Mouse (Mus musculus): ENCODE measurements around the gene Rsph14. TPM values are rescaled to one million over a fixed set of nuclear protein-coding genes. Genes with fewer than 3 reads are reported as not detected.

Gene Rsph14
- polyA plus RNA-seq, 1 experiment from 2014 or later: not detected

GRCm38 (mm10) chr10:75015465-75015864 lies 16.9 kb downstream of the Rsph14 start:
- peaks cover 13% of the 10 kb centered on the region for H3K4me1 ChIP-seq
- no peak for DNase-seq (ENCODE audit: low spot score)
- no peak overlapping the region for H3K27ac ChIP-seq (replicated peaks)
- whole genome bisulfite sequencing: 78% methylated on average over 14 of the region's 14 CpGs
- no peaks in the 10 kb centered on the region for H3K9me3 ChIP-seq (replicated peaks)
- peaks cover 6% of the 10 kb centered on the region; the same call in 1 of the 2 replicates for H3K36me3 ChIP-seq
- H3K27me3 ChIP-seq (ENCODE audit: low read depth, poor library complexity, severe bottlenecking): no peaks in the 10 kb centered on the region
- H3K4me3 ChIP-seq: no peak overlapping the region

- WGBS: 90% methylated on average over 15 of the region's 15 CpGs
- no peak overlapping the region for H3K4me3 ChIP-seq
- H3K27ac ChIP-seq (replicated peaks): no peak overlapping the region
- peaks cover 6% of the 10 kb centered on the region; the same call in 1 of the 2 replicates for H3K36me3 ChIP-seq
- 0 out of 2 replicates have a peak, but pooled peaks cover 5% of the 10 kb centered on the region for H3K27me3 ChIP-seq (ENCODE audit: low read depth, poor library complexity, severe bottlenecking)
- H3K9me3 ChIP-seq (replicated peaks): no peaks in the 10 kb centered on the region
- DNase-seq (ENCODE audit: low spot score): no peak
- H3K4me1 ChIP-seq: peaks cover 28% of the 10 kb centered on the region
Measured at GRCm38 (mm10) chr10:75010704-75011103, 21.7 kb downstream of the Rsph14 start.

- no peaks in the 10 kb centered on the region for H3K36me3 ChIP-seq
- no peak overlapping the region for H3K4me3 ChIP-seq
- peaks cover 25% of the 10 kb centered on the region for H3K4me1 ChIP-seq
- peak overlapping the region; percentile 49 for H3K27ac ChIP-seq (replicated peaks)
- no peak for DNase-seq (ENCODE audit: low spot score)
- 59% methylated on average over 8 of the region's 8 CpGs for WGBS
- 0 out of 2 replicates have a peak, but pooled peaks cover 5% of the 10 kb centered on the region for H3K27me3 ChIP-seq (ENCODE audit: low read depth, poor library complexity, severe bottlenecking)
- H3K9me3 ChIP-seq (replicated peaks): no peaks in the 10 kb centered on the region
Measured at GRCm38 (mm10) chr10:75006889-75007662, 25.3 kb downstream of the Rsph14 start.

- Histone ChIP-seq H3K4me3 (no peak overlapping the region), H3K9me3 (replicated peaks) (no peaks in the 10 kb centered on the region), H3K27me3 (ENCODE audit: low read depth, poor library complexity, severe bottlenecking) (0 out of 2 replicates have a peak, but pooled peaks cover 5% of the 10 kb centered on the region), H3K27ac (replicated peaks) (no peak overlapping the region; the same call in 1 of the 2 replicates), H3K36me3 (no peaks in the 10 kb centered on the region), H3K4me1 (peaks cover 42% of the 10 kb centered on the region)
- DNase-seq (ENCODE audit: low spot score): no peak
- 81% methylated on average over 3 of the region's 3 CpGs for WGBS
Measured at GRCm38 (mm10) chr10:75004067-75004466, 28.3 kb downstream of the Rsph14 start.

GRCm38 (mm10) chr10:75001391-75001790 lies 31.0 kb downstream of the Rsph14 start:
- Histone ChIP-seq H3K4me3 (no peak overlapping the region), H3K9me3 (replicated peaks) (no peaks in the 10 kb centered on the region), H3K27ac (replicated peaks) (no peak overlapping the region), H3K27me3 (ENCODE audit: low read depth, poor library complexity, severe bottlenecking) (no peaks in the 10 kb centered on the region), H3K4me1 (peaks cover 29% of the 10 kb centered on the region), H3K36me3 (no peaks in the 10 kb centered on the region)
- 90% methylated on average over 8 of the region's 8 CpGs for WGBS
- no peak for DNase-seq (ENCODE audit: low spot score)

- H3K4me1 ChIP-seq: peaks cover 50% of the 10 kb centered on the region
- H3K27me3 ChIP-seq (ENCODE audit: low read depth, poor library complexity, severe bottlenecking): peaks cover 33% of the 10 kb centered on the region
- H3K9me3 ChIP-seq (replicated peaks): peaks cover 3% of the 10 kb centered on the region; the same call in 1 of the 2 replicates
- peaks cover 19% of the 10 kb centered on the region for H3K36me3 ChIP-seq
- peak overlapping the region; percentile 79 for H3K27ac ChIP-seq (replicated peaks)
- H3K4me3 ChIP-seq: peak overlapping the region; percentile 48
- 2% methylated on average over 17 of the region's 17 CpGs for WGBS
- DNase-seq (ENCODE audit: low spot score): peak; percentile 61
Measured at GRCm38 (mm10) chr10:74995377-74995776, 37.0 kb downstream of the Rsph14 start.

- WGBS: 11% methylated on average over 5 of the region's 5 CpGs
- Histone ChIP-seq H3K36me3 (peaks cover 19% of the 10 kb centered on the region), H3K27ac (replicated peaks) (peak overlapping the region; percentile 79), H3K4me1 (peaks cover 50% of the 10 kb centered on the region), H3K27me3 (ENCODE audit: low read depth, poor library complexity, severe bottlenecking) (peaks cover 33% of the 10 kb centered on the region), H3K9me3 (replicated peaks) (peaks cover 3% of the 10 kb centered on the region; the same call in 1 of the 2 replicates), H3K4me3 (peak overlapping the region; percentile 48)
- DNase-seq (ENCODE audit: low spot score): no peak
Measured at GRCm38 (mm10) chr10:74994863-74995262, 37.5 kb downstream of the Rsph14 start.

- H3K36me3 ChIP-seq: peaks cover 19% of the 10 kb centered on the region
- H3K27ac ChIP-seq (replicated peaks): peak overlapping the region; percentile 46
- peak overlapping the region; percentile 18 for H3K4me3 ChIP-seq
- H3K4me1 ChIP-seq: peaks cover 32% of the 10 kb centered on the region
- WGBS: 42% methylated on average over 26 of the region's 26 CpGs
- DNase-seq (ENCODE audit: low spot score): no peak
- peaks cover 33% of the 10 kb centered on the region for H3K27me3 ChIP-seq (ENCODE audit: low read depth, poor library complexity, severe bottlenecking)
- peaks cover 3% of the 10 kb centered on the region; the same call in 1 of the 2 replicates for H3K9me3 ChIP-seq (replicated peaks)
Measured at GRCm38 (mm10) chr10:74990584-74991322, 41.6 kb downstream of the Rsph14 start.

- Histone ChIP-seq H3K9me3 (replicated peaks) (peaks cover 3% of the 10 kb centered on the region; the same call in 1 of the 2 replicates), H3K27ac (replicated peaks) (peak overlapping the region; percentile 46; the same call in 1 of the 2 replicates), H3K4me3 (no peak overlapping the region), H3K36me3 (peaks cover 19% of the 10 kb centered on the region), H3K27me3 (ENCODE audit: low read depth, poor library complexity, severe bottlenecking) (peaks cover 28% of the 10 kb centered on the region), H3K4me1 (peaks cover 23% of the 10 kb centered on the region)
- DNase-seq (ENCODE audit: low spot score): no peak
- 86% methylated on average over 4 of the region's 4 CpGs for WGBS
Measured at GRCm38 (mm10) chr10:74989814-74990213, 42.6 kb downstream of the Rsph14 start.

- H3K27me3 ChIP-seq (ENCODE audit: low read depth, poor library complexity, severe bottlenecking): peaks cover 13% of the 10 kb centered on the region; the same call in 1 of the 2 replicates
- H3K27ac ChIP-seq (replicated peaks): no peak overlapping the region
- peaks cover 19% of the 10 kb centered on the region for H3K36me3 ChIP-seq
- H3K9me3 ChIP-seq (replicated peaks): peaks cover 3% of the 10 kb centered on the region; the same call in 1 of the 2 replicates
- no peak overlapping the region for H3K4me3 ChIP-seq
- WGBS: 82% methylated on average over 14 of the region's 14 CpGs
- H3K4me1 ChIP-seq: peaks cover 15% of the 10 kb centered on the region
- DNase-seq (ENCODE audit: low spot score): no peak
Measured at GRCm38 (mm10) chr10:74987698-74988470, 44.5 kb downstream of the Rsph14 start.

GRCm38 (mm10) chr10:74983176-74983575 lies 49.2 kb downstream of the Rsph14 start:
- H3K4me1 ChIP-seq: peaks cover 7% of the 10 kb centered on the region; the same call in 1 of the 2 replicates
- no peak overlapping the region for H3K27ac ChIP-seq (replicated peaks)
- 74% methylated on average over 8 of the region's 8 CpGs for WGBS
- H3K4me3 ChIP-seq: no peak overlapping the region
- 0 out of 2 replicates have a peak, but pooled peaks cover 3% of the 10 kb centered on the region for H3K36me3 ChIP-seq
- H3K27me3 ChIP-seq (ENCODE audit: low read depth, poor library complexity, severe bottlenecking): no peaks in the 10 kb centered on the region
- no peak for DNase-seq (ENCODE audit: low spot score)
- no peaks in the 10 kb centered on the region for H3K9me3 ChIP-seq (replicated peaks)

GRCm38 (mm10) chr10:74981159-74981558 lies 51.2 kb downstream of the Rsph14 start:
- H3K36me3 ChIP-seq: 0 out of 2 replicates have a peak, but pooled peaks cover 3% of the 10 kb centered on the region

More at GRCm38 (mm10) chr10:74981159-74981558, 51.2 kb downstream of the Rsph14 start:
- 92% methylated on average over 12 of the region's 12 CpGs for WGBS
- no peaks in the 10 kb centered on the region for H3K27me3 ChIP-seq (ENCODE audit: low read depth, poor library complexity, severe bottlenecking)
- no peaks in the 10 kb centered on the region for H3K9me3 ChIP-seq (replicated peaks)
- no peak for DNase-seq (ENCODE audit: low spot score)
- no peak overlapping the region for H3K4me3 ChIP-seq
- no peak overlapping the region for H3K27ac ChIP-seq (replicated peaks)
- H3K4me1 ChIP-seq: peaks cover 18% of the 10 kb centered on the region
